Mouse (Mus musculus) kidney, postnatal 10 days (tissue): ENCODE results near the gene Atf3.

Experiments used
- DNase-seq: peaks from one replicate; pipeline ENCODE4 v3.0.0; 2021; ENCODE audit warnings: mixed read lengths

Gene Atf3

GRCm38 (mm10) chr1:191226570-191226969 is 8.7 kb upstream of the Atf3 start:
- DNase-seq = no peak

- DNase-seq = no peak
Measured at GRCm38 (mm10) chr1:191225771-191226170, 7.9 kb upstream of the Atf3 start.

- DNase-seq = no peak
Measured at GRCm38 (mm10) chr1:191224981-191225703, 7.3 kb upstream of the Atf3 start.

- peak; percentile 97 for DNase-seq
Measured at GRCm38 (mm10) chr1:191224302-191224980, 6.6 kb upstream of the Atf3 start.

- DNase-seq = no peak
Measured at GRCm38 (mm10) chr1:191223930-191224301, 6.1 kb upstream of the Atf3 start.

GRCm38 (mm10) chr1:191222031-191222430 is 4.2 kb upstream of the Atf3 start:
- no peak for DNase-seq

- DNase-seq = no peak
Measured at GRCm38 (mm10) chr1:191220588-191220987, 2.7 kb upstream of the Atf3 start.

- no peak for DNase-seq
Measured at GRCm38 (mm10) chr1:191219748-191220147, 1.9 kb upstream of the Atf3 start.

GRCm38 (mm10) chr1:191218583-191218982 is 744 bp upstream of the Atf3 start:
- DNase-seq = no peak

GRCm38 (mm10) chr1:191215776-191216661 is 1.8 kb downstream of the Atf3 start:
- DNase-seq = no peak

GRCm38 (mm10) chr1:191211096-191211495 is 6.7 kb downstream of the Atf3 start:
- no peak for DNase-seq

GRCm38 (mm10) chr1:191205791-191206190 is 12.0 kb downstream of the Atf3 start:
- no peak for DNase-seq

- DNase-seq = no peak
Measured at GRCm38 (mm10) chr1:191204876-191205275, 13.0 kb downstream of the Atf3 start.

- DNase-seq = peak; percentile 52
Measured at GRCm38 (mm10) chr1:191203496-191203895, 14.3 kb downstream of the Atf3 start.

- DNase-seq = no peak
Measured at GRCm38 (mm10) chr1:191202208-191202952, 15.5 kb downstream of the Atf3 start.

GRCm38 (mm10) chr1:191200816-191201602 is 16.8 kb downstream of the Atf3 start:
- no peak for DNase-seq

- DNase-seq = no peak
Measured at GRCm38 (mm10) chr1:191197916-191198315, 19.9 kb downstream of the Atf3 start.

GRCm38 (mm10) chr1:191196016-191196415 is 21.8 kb downstream of the Atf3 start:
- no peak for DNase-seq

- DNase-seq = peak; percentile 65
Measured at GRCm38 (mm10) chr1:191193657-191194424, 24.0 kb downstream of the Atf3 start.

GRCm38 (mm10) chr1:191192751-191193150 is 25.1 kb downstream of the Atf3 start:
- no peak for DNase-seq

- DNase-seq = no peak
Measured at GRCm38 (mm10) chr1:191192213-191192612, 25.6 kb downstream of the Atf3 start.
